Mouse (Mus musculus) hindlimb bud, embryonic 11.5 days (tissue): Measurements from ENCODE around the gene Mast3.

Source experiments
- DNase-seq: peaks from one replicate; pipeline ENCODE4 v3.0.0-alpha.2; 2012; ENCODE audit warnings: low read depth, low spot score; ENCODE audit errors: extremely low spot score

Mast3 gene

GRCm38 (mm10) chr8:70747211-70747890, 57.5 kb downstream of the Mast3 start:
- no peak for DNase-seq

GRCm38 (mm10) chr8:70746676-70747075, 58.2 kb downstream of the Mast3 start:
- no peak for DNase-seq

GRCm38 (mm10) chr8:70745691-70746220, 59.1 kb downstream of the Mast3 start:
- DNase-seq, result no peak

GRCm38 (mm10) chr8:70744806-70745205, 60.0 kb downstream of the Mast3 start:
- DNase-seq, result no peak

GRCm38 (mm10) chr8:70743656-70744590, 60.9 kb downstream of the Mast3 start:
- DNase-seq, result no peak

- no peak for DNase-seq
These were observed 61.7 kb downstream of the Mast3 start for GRCm38 (mm10) chr8:70742981-70743655.

- DNase-seq, result no peak
These were observed 62.7 kb downstream of the Mast3 start for GRCm38 (mm10) chr8:70742176-70742575.

- DNase-seq, result no peak
These were observed 63.2 kb downstream of the Mast3 start for GRCm38 (mm10) chr8:70741661-70742060.

- DNase-seq, result no peak
These were observed 66.6 kb downstream of the Mast3 start for GRCm38 (mm10) chr8:70738211-70738610.

GRCm38 (mm10) chr8:70737705-70738104, 67.1 kb downstream of the Mast3 start:
- DNase-seq, result no peak

- no peak for DNase-seq
These were observed 73.9 kb downstream of the Mast3 start for GRCm38 (mm10) chr8:70730956-70731355.

GRCm38 (mm10) chr8:70729808-70730475, 74.9 kb downstream of the Mast3 start:
- no peak for DNase-seq
